Mouse (Mus musculus) right cerebral cortex, postnatal 4 days (tissue): ENCODE data around the gene Tldc2.

ENCODE experiments used
- DNase-seq: peaks from one replicate; pipeline ENCODE4 v3.0.0-alpha.2; 2022

Tldc2 gene

GRCm38 (mm10) chr2:157129601-157130164 is 42.8 kb downstream of the Tldc2 start:
- DNase-seq: no peak

- no peak for DNase-seq
Observed at GRCm38 (mm10) chr2:157130813-157131514, 44.1 kb downstream of the Tldc2 start.

GRCm38 (mm10) chr2:157132086-157132485 is 45.2 kb downstream of the Tldc2 start:
- DNase-seq: no peak

- DNase-seq: no peak
Observed at GRCm38 (mm10) chr2:157132686-157133540, 46.1 kb downstream of the Tldc2 start.

- DNase-seq: no peak
Observed at GRCm38 (mm10) chr2:157133769-157134478, 47.1 kb downstream of the Tldc2 start.

- no peak for DNase-seq
Observed at GRCm38 (mm10) chr2:157134479-157134931, 47.6 kb downstream of the Tldc2 start.

- peak; percentile 81 for DNase-seq
Observed at GRCm38 (mm10) chr2:157135014-157135413, 48.2 kb downstream of the Tldc2 start, which contains the start of gene Samhd1. Gene Samhd1, minus strand, starts transcription at chr2:157135265.

GRCm38 (mm10) chr2:157135529-157136120 is 48.8 kb downstream of the Tldc2 start:
- no peak for DNase-seq

- DNase-seq: no peak
Observed at GRCm38 (mm10) chr2:157136176-157136575, 49.3 kb downstream of the Tldc2 start.

GRCm38 (mm10) chr2:157136646-157137045 is 49.8 kb downstream of the Tldc2 start:
- no peak for DNase-seq

GRCm38 (mm10) chr2:157137959-157138731 is 51.3 kb downstream of the Tldc2 start:
- DNase-seq: no peak

GRCm38 (mm10) chr2:157138808-157139207 is 52.0 kb downstream of the Tldc2 start:
- no peak for DNase-seq

- no peak for DNase-seq
Observed at GRCm38 (mm10) chr2:157139251-157139802, 52.5 kb downstream of the Tldc2 start.

GRCm38 (mm10) chr2:157141962-157142361 is 55.1 kb downstream of the Tldc2 start:
- DNase-seq: no peak

- no peak for DNase-seq
Observed at GRCm38 (mm10) chr2:157144132-157144531, 57.3 kb downstream of the Tldc2 start.

GRCm38 (mm10) chr2:157145173-157145572 is 58.3 kb downstream of the Tldc2 start:
- no peak for DNase-seq
